Comparison of ENCODE assay signal across 10 mouse cellular contexts in genomic region chr17:12669363-12669679, GRCm38 (mm10). TPM values are rescaled to one million over a fixed set of nuclear protein-coding genes. Genes with fewer than 3 reads are reported as not detected.
A peak's percentile ranks its signal among the peaks of the same experiment; 100 is the strongest.
DNase-seq lines count a peak whose midpoint lies in the region; ATAC-seq and TF ChIP-seq lines count a peak whose summit lies in the region.
"Had no signal": no experiment of that assay in that cellular context is flagged by ENCODE, and none has a peak within 500 bp of the region (broad histone marks: within the 10 kb centered on the region; RNA-seq: fewer than 3 reads in every experiment).

No protein-coding gene starts in this region.

- no peak for TF ChIP-seq POLR2A in small intestine, adult 2 months (IDR thresholded peaks at IDR 0.05; ENCODE audit: low read depth, low read length)

- H3K4me3 ChIP-seq in forebrain, embryonic 10.5 days = no peak overlapping the region
- H3K4me3 ChIP-seq in forebrain, embryonic 11.5 days (ENCODE audit: low read depth, low read length) = no peak overlapping the region
- no peak overlapping the region for H3K4me3 ChIP-seq in midbrain, embryonic 11.5 days (ENCODE audit: low read depth, low read length)
- H3K4me3 ChIP-seq in midbrain, embryonic 16.5 days (ENCODE audit: low read depth, low read length) = no peak overlapping the region
- no peak overlapping the region for H3K4me3 ChIP-seq in limb, embryonic 11.5 days (ENCODE audit: low read depth, low read length)
- no peak overlapping the region for H3K4me3 ChIP-seq in small intestine, adult 2 months (ENCODE audit: low read depth, low read length)

- no peak overlapping the region for H3K9ac ChIP-seq in forebrain, embryonic 11.5 days (ENCODE audit: low read length)
- no peak overlapping the region for H3K9ac ChIP-seq in midbrain, embryonic 11.5 days (ENCODE audit: low read length)
- H3K9ac ChIP-seq in midbrain, embryonic 16.5 days (ENCODE audit: low read depth, low read length) = no peak overlapping the region
- H3K9ac ChIP-seq in limb, embryonic 11.5 days (ENCODE audit: low read length) = no peak overlapping the region
- H3K9ac ChIP-seq: forebrain, postnatal 0 days had no signal

- no peaks in the 10 kb centered on the region for H3K36me3 ChIP-seq in forebrain, embryonic 10.5 days (replicated peaks)
- H3K36me3 ChIP-seq in forebrain, embryonic 11.5 days (ENCODE audit: control insufficient read depth, insufficient read depth, low read length) = no peaks in the 10 kb centered on the region
- H3K36me3 ChIP-seq in midbrain, embryonic 11.5 days (ENCODE audit: control insufficient read depth, insufficient read depth, low read length) = no peaks in the 10 kb centered on the region
- H3K36me3 ChIP-seq in midbrain, embryonic 16.5 days (ENCODE audit: control insufficient read depth, insufficient read depth, low read length) = no peaks in the 10 kb centered on the region
- no peaks in the 10 kb centered on the region for H3K36me3 ChIP-seq in limb, embryonic 11.5 days (ENCODE audit: control insufficient read depth, insufficient read depth, low read length)
- H3K36me3 ChIP-seq in small intestine, adult 2 months (ENCODE audit: control insufficient read depth, insufficient read depth, low read length) = peaks cover 8% of the 10 kb centered on the region

- no peaks in the 10 kb centered on the region for H3K27me3 ChIP-seq in forebrain, embryonic 10.5 days (ENCODE audit: poor library complexity, severe bottlenecking)
- no peaks in the 10 kb centered on the region for H3K27me3 ChIP-seq in forebrain, embryonic 11.5 days (ENCODE audit: control insufficient read depth, insufficient read depth, low read length)
- H3K27me3 ChIP-seq in midbrain, embryonic 11.5 days (ENCODE audit: control insufficient read depth, insufficient read depth, low read length) = no peaks in the 10 kb centered on the region
- H3K27me3 ChIP-seq in midbrain, embryonic 16.5 days (ENCODE audit: control insufficient read depth, insufficient read depth, low read depth, low read length) = no peaks in the 10 kb centered on the region
- H3K27me3 ChIP-seq in limb, embryonic 11.5 days (ENCODE audit: control insufficient read depth, insufficient read depth, low read length) = no peaks in the 10 kb centered on the region
- no peaks in the 10 kb centered on the region for H3K27me3 ChIP-seq in small intestine, adult 2 months (ENCODE audit: control insufficient read depth, insufficient read depth, low read length)

- H3K27ac ChIP-seq in forebrain, embryonic 10.5 days = 0 out of 2 replicates have a peak overlapping the region, but pooled peaks have one; percentile 44
- H3K27ac ChIP-seq in forebrain, embryonic 11.5 days (ENCODE audit: low read depth, low read length) = no peak overlapping the region
- no peak overlapping the region for H3K27ac ChIP-seq in midbrain, embryonic 11.5 days (ENCODE audit: low read depth, low read length)
- H3K27ac ChIP-seq in midbrain, embryonic 16.5 days (ENCODE audit: low read length) = no peak overlapping the region
- peak overlapping the region; percentile 15; the same call in 1 of the 2 replicates for H3K27ac ChIP-seq in limb, embryonic 11.5 days (replicated peaks; ENCODE audit: low read depth, low read length)
- H3K27ac ChIP-seq in small intestine, adult 2 months (ENCODE audit: insufficient read depth, low read depth, low read length) = peak overlapping the region; percentile 52

- H3K4me1 ChIP-seq in forebrain, embryonic 10.5 days = 0 out of 2 replicates have a peak, but pooled peaks cover 3% of the 10 kb centered on the region
- no peaks in the 10 kb centered on the region for H3K4me1 ChIP-seq in forebrain, embryonic 11.5 days (replicated peaks; ENCODE audit: control insufficient read depth, insufficient read depth, low read length)
- no peaks in the 10 kb centered on the region; the same call in 1 of the 2 replicates for H3K4me1 ChIP-seq in midbrain, embryonic 11.5 days (ENCODE audit: control insufficient read depth, insufficient read depth, low read length)
- no peaks in the 10 kb centered on the region for H3K4me1 ChIP-seq in midbrain, embryonic 16.5 days (ENCODE audit: control insufficient read depth, insufficient read depth, low read length)
- H3K4me1 ChIP-seq in limb, embryonic 11.5 days (ENCODE audit: control insufficient read depth, insufficient read depth, low read length) = 0 out of 2 replicates have a peak, but pooled peaks cover 4% of the 10 kb centered on the region
- peaks cover 35% of the 10 kb centered on the region for H3K4me1 ChIP-seq in small intestine, adult 2 months (ENCODE audit: control insufficient read depth, insufficient read depth, insufficient read length, low read length)

- DNase-seq in forebrain, embryonic 10.5 days (ENCODE audit: extremely low spot score, low spot score) = no peak
- DNase-seq in forebrain, embryonic 11.5 days (ENCODE audit: low spot score) = no peak
- DNase-seq in midbrain, embryonic 11.5 days (ENCODE audit: low spot score, missing footprints) = no peak
- no peak for DNase-seq in limb, embryonic 11.5 days (ENCODE audit: low spot score)
- no peak for DNase-seq in spleen, postnatal 36 days (ENCODE audit: low spot score in 2 of 2)
- DNase-seq: forebrain, postnatal 0 days; lung, postnatal 36 days had no signal

- no peak for ATAC-seq in forebrain, embryonic 11.5 days (replicated peaks; ENCODE audit: low FRiP score)
- peak; percentile 65; the same call in 1 of the 2 replicates for ATAC-seq in midbrain, embryonic 11.5 days (ENCODE audit: low FRiP score)
- ATAC-seq in midbrain, embryonic 16.5 days = no peak
- no peak for ATAC-seq in limb, embryonic 11.5 days (ENCODE audit: insufficient number of reproducible peaks, low FRiP score, low TSS enrichment, low read depth)
- ATAC-seq in inflammation-experienced regulatory T-cells, adult 6 months = no peak
- ATAC-seq: forebrain, postnatal 0 days had no signal

- no peak overlapping the region for H3K4me2 ChIP-seq in forebrain, embryonic 11.5 days (ENCODE audit: low read depth, low read length, severe bottlenecking)
- no peak overlapping the region for H3K4me2 ChIP-seq in midbrain, embryonic 11.5 days
- no peak overlapping the region for H3K4me2 ChIP-seq in midbrain, embryonic 16.5 days (ENCODE audit: low read length)
- no peak overlapping the region for H3K4me2 ChIP-seq in limb, embryonic 11.5 days (ENCODE audit: low read depth, severe bottlenecking)

- no peaks in the 10 kb centered on the region for H3K9me3 ChIP-seq in forebrain, embryonic 10.5 days
- no peaks in the 10 kb centered on the region for H3K9me3 ChIP-seq in forebrain, embryonic 11.5 days (ENCODE audit: control insufficient read depth, low read length)
- H3K9me3 ChIP-seq in midbrain, embryonic 11.5 days (ENCODE audit: control insufficient read depth, low read length) = no peaks in the 10 kb centered on the region
- H3K9me3 ChIP-seq in midbrain, embryonic 16.5 days (replicated peaks; ENCODE audit: control insufficient read depth, low read length, poor library complexity, severe bottlenecking) = no peaks in the 10 kb centered on the region
- no peaks in the 10 kb centered on the region for H3K9me3 ChIP-seq in limb, embryonic 11.5 days (ENCODE audit: control insufficient read depth, low read length)

- TF ChIP-seq CTCF in small intestine, adult 2 months (IDR thresholded peaks at IDR 0.05; ENCODE audit: extremely low read depth, insufficient read length, insufficient replicate concordance, low read depth, low read length) = no peak

RNA-seq across cellular contexts. Expression of gene Slc22a1, which starts 6.3 kb away (rescaled TPM):
- not detected in 2 replicates for polyA plus RNA-seq in forebrain, embryonic 10.5 days (2016; fragmentation: Nextera tagmentation; extraction: Ambion mirVana)
- not detected in 2 replicates for polyA plus RNA-seq in forebrain, embryonic 11.5 days (2014; fragmentation: Nextera tagmentation; extraction: Ambion mirVana)
- not detected in 2 replicates for polyA plus RNA-seq in midbrain, embryonic 11.5 days (2014; fragmentation: Nextera tagmentation; extraction: Ambion mirVana)
- not detected in 2 replicates for polyA plus RNA-seq in midbrain, embryonic 16.5 days (2015; fragmentation: Nextera tagmentation; extraction: Ambion mirVana)
- polyA plus RNA-seq in limb, embryonic 11.5 days (2014; fragmentation: Nextera tagmentation; extraction: Ambion mirVana) = not detected in 2 replicates
- 32.1 and 46.4 TPM in 2 replicates for polyA plus RNA-seq in small intestine, adult 2 months (2012; rRNA removed)
- 1 to 10 TPM in 1 of 3 experiments, under 1 TPM in 1, not detected in 1; 0.82 to 1.9 TPM for polyA plus RNA-seq in inflammation-experienced regulatory T-cells, adult 6 months (2017; shearing (Covaris generic))
- polyA plus RNA-seq: forebrain, postnatal 0 days had no signal

Comparison
In these comparisons a context has a peak if more than half of its experiments do, and no peak if none do; other contexts are left out.
1. H3K27ac ChIP-seq: peak in forebrain, embryonic 10.5 days (single experiment), limb, embryonic 11.5 days (single experiment) and small intestine, adult 2 months (single experiment); none in forebrain, embryonic 11.5 days (single experiment), midbrain, embryonic 11.5 days (single experiment) and midbrain, embryonic 16.5 days (single experiment).
2. RNA of gene Slc22a1, which starts 6.3 kb away (polyA plus RNA-seq): 32.1 to 46.4 TPM in small intestine, adult 2 months; 0.82 to 1.9 TPM in inflammation-experienced regulatory T-cells, adult 6 months, not detected in forebrain, embryonic 10.5 days, not detected in forebrain, embryonic 11.5 days, not detected in midbrain, embryonic 11.5 days, not detected in midbrain, embryonic 16.5 days and not detected in limb, embryonic 11.5 days; every median in the first group is over 10 times any median in the second.